Comparison of ENCODE assay signal across 24 mouse cellular contexts in genomic region chr10:76865936-76866335, GRCm38 (mm10).
"Had no signal": no experiment of that assay in that cellular context is flagged by ENCODE, and none has a peak within 500 bp of the region (broad histone marks: within the 10 kb centered on the region; RNA-seq: fewer than 3 reads in every experiment).

No protein-coding gene starts in this region.

- H3K4me2 ChIP-seq: heart, embryonic 11.5 days; heart, embryonic 13.5 days; heart, embryonic 15.5 days; hindbrain, embryonic 13.5 days; hindbrain, embryonic 15.5 days; intestine, embryonic 15.5 days; limb, embryonic 13.5 days; limb, embryonic 15.5 days; liver, embryonic 12.5 days had no signal

- DNase-seq: gastrocnemius, postnatal 14 days; gastrocnemius, postnatal 36 days; heart, adult 18-20 months; heart, postnatal 14 days; heart, postnatal 36 days; kidney, adult 18-20 months; kidney, adult 8-10 months; kidney, postnatal 10 days; kidney, postnatal 25 days; layer of hippocampus, adult 9-11 months; layer of hippocampus, postnatal 36 days; left cerebral cortex, postnatal 4 days had no signal

- H3K36me3 ChIP-seq: heart, embryonic 13.5 days; heart, embryonic 15.5 days; hindbrain, embryonic 13.5 days; hindbrain, embryonic 15.5 days; intestine, embryonic 15.5 days; limb, embryonic 13.5 days; limb, embryonic 15.5 days; liver, embryonic 12.5 days had no signal

- H3K4me1 ChIP-seq: heart, embryonic 13.5 days; heart, embryonic 15.5 days; hindbrain, embryonic 15.5 days; intestine, embryonic 15.5 days; limb, embryonic 13.5 days had no signal

- ATAC-seq: inflammation-experienced regulatory T-cells, adult 6 months; intestine, embryonic 15.5 days; intestine, postnatal 0 days; liver, embryonic 12.5 days had no signal

- H3K9ac ChIP-seq: heart, embryonic 13.5 days; heart, embryonic 15.5 days; hindbrain, embryonic 13.5 days; hindbrain, embryonic 15.5 days; intestine, embryonic 15.5 days; limb, embryonic 13.5 days; limb, embryonic 15.5 days; liver, embryonic 12.5 days; liver, embryonic 14.5 days had no signal

- H3K9me3 ChIP-seq: heart, embryonic 13.5 days; heart, embryonic 15.5 days; hindbrain, embryonic 13.5 days; hindbrain, embryonic 15.5 days; intestine, embryonic 15.5 days; limb, embryonic 13.5 days; limb, embryonic 15.5 days; liver, embryonic 12.5 days had no signal

- H3K4me3 ChIP-seq: heart, embryonic 13.5 days; heart, embryonic 15.5 days; hindbrain, embryonic 13.5 days; hindbrain, embryonic 15.5 days; intestine, embryonic 15.5 days; limb, embryonic 13.5 days; limb, embryonic 15.5 days; liver, embryonic 12.5 days had no signal

- H3K27me3 ChIP-seq: heart, embryonic 13.5 days; heart, embryonic 15.5 days; hindbrain, embryonic 13.5 days; hindbrain, embryonic 15.5 days; intestine, embryonic 15.5 days; limb, embryonic 13.5 days; limb, embryonic 15.5 days; liver, embryonic 12.5 days had no signal

- H3K27ac ChIP-seq: heart, embryonic 13.5 days; heart, embryonic 15.5 days; hindbrain, embryonic 13.5 days; hindbrain, embryonic 15.5 days; intestine, embryonic 15.5 days; limb, embryonic 13.5 days; limb, embryonic 15.5 days; liver, embryonic 12.5 days; liver, embryonic 14.5 days had no signal
